Mouse (Mus musculus) cerebellum, postnatal 25 days (tissue): ENCODE data around the gene Tcf7.

Experiments used
- DNase-seq, 2 experiments: peaks; one replicate each; pipeline ENCODE4 v3.0.0; 2021; ENCODE audit warnings: mixed read lengths in 2 of 2

Gene Tcf7

DNA sequence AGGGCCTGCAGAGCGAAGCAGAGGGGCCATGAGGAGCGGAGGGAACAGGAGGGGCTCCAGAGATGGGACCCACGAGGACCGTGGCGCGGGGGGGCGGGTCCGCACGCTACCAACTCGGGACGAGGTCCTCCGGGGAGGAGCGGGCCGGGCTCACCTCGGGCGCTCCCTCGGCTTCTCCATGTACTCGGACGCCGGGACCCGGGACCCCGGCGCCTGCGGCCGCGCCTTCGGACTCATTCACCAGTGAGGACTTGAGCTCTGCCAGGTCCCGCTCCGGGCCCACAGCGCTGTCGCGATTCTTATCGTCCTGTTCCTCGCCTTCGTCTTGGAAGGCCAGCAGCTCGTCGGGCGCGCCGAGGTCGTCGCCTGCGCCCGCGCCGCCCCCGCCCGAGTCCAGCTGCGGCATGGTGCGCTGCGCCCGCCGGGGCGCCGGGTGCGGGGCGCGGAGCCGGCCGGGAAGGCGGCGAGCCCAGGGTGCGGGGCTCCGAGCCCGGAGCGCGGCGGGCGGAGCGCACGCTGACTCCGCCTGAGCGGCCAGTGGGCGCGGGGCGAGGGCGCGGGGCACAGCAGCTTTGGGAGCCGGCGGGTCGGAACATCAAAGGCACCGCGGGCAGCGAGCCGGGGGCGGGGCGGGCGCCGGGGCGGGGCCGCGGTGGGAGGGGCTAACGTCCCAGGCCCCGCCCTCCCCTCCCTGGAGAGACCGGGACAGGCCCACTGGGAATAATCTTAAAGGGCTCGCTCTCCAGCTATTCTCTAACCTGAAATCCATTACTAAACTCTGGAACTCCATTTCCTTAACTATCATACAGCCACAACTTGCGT is at the start of gene Tcf7:
Gene Tcf7 (minus strand): TSS at position 241 of the 822 bp plus-strand sequence.
- peak; percentile 31 to 68 for DNase-seq

DNA sequence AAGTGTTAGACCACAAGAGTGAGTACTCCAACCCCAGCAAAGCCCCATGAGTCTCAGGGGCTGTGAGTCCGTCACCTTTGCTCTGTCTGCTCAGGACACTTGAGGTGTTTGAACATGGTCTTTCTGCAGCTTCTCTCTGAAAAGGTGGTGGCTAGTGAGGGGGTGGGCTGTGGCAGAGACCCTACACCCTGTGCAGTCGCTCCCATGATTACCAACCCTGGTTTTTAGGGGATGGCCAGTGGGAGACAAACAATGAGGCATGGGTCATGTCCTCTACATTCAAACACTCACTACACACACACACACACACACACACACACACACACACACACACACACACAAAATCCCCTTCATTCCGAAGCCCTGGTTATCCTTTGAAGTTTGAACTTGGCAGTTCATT is 44.5 kb upstream of the Tcf7 start:
- no peak for DNase-seq

DNA sequence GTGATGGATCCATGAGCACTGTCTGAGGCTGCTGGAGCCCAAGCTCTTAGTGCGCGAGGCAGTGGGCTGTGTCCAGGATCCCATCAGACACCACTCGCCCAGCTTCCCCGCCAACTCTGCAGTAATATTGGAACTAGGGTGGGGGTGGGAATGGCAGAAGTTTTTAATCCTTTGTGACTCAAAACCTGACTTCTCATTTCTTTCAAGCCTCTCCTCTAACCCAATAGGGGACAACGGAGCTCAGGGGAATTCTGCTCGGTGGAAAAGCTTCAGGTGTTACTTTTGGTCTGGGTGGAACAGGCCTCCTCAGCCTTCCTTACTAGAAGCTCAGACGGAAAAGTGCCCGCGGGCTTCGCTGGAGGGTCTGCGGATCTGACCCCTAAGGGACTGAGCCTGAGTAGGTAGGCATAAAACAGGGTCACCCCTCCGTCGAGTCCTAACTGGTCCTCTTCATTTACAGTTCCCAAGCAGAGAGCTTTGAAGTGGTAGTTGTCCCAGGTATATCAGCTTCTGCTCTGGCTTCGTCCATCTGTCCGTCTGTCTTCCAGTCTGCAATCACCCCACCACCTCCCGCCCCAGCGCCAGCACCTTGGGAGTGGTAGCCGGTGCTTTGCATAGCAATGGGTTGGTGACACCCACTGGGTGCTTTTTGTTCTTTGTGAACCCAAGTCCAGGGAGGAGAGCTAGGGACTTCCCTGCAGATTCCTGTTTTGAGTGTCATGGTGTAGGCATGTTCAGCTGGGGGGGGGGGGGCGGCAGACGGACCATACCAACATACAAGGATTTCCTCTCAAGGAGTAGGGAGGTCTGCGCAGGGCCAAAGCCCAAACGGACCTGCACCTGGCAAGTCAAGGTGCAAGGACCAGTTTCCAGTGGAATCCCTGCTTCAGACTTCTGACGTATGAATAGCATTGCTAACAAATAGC is 41.9 kb upstream of the Tcf7 start:
- no peak for DNase-seq

DNA sequence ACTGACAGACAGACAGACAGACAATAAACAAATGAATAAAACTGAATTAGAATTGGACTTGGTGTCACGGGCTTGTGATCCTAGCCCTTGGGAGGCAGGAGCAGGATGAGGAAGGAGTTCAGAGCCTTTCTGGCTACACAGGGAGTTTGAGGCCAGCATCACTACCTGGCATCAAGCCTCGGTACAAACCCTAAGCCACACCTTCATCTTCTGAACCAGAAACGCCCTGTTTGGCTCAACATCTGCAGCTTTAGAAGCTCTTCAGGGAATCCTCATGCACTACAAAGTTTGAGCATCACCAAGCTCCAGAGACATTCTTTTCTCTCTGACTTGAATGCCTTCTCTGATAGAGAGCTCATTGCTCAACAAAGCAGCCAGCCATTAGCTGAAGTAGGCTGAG is 38.7 kb upstream of the Tcf7 start:
- DNase-seq, result no peak

DNA sequence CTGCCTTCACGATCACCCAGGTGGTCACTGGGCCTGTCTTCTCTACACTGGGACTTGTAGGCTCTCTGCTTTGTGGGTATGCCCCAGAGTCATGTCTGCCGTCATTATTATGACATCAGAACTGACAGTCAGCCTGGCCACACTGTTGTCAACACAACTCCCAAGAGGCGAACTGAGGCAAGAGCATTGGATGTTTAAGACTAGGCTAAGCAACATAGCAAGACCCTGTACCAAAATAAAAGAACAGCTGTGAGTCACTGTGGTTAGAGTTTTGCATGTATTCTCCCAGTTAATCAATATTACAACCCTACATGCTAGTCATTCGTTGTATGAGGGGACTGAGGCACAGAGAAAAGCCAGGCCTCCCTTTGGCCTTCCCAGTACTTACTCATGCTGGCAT is 37.7 kb upstream of the Tcf7 start:
- DNase-seq, result no peak

DNA sequence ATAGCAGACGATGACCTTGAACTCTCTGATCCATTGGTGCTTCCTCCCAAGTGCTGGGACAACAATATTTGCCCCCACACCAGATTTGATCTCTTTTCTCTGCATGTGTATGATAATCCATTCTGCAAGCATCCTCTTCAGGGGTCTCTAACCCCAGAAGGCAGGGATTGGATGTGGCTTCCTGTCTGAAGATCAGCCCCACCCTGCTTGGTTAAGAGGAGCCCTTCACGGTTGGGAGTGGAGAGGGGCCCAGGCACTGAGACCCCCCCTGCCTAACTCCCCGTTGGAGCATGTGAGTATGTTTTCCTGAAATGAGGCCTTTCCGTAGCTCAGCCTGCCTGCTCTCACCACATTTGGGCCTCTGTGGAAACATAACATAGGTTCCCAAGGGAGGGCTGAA is 36.9 kb upstream of the Tcf7 start:
- no peak for DNase-seq

DNA sequence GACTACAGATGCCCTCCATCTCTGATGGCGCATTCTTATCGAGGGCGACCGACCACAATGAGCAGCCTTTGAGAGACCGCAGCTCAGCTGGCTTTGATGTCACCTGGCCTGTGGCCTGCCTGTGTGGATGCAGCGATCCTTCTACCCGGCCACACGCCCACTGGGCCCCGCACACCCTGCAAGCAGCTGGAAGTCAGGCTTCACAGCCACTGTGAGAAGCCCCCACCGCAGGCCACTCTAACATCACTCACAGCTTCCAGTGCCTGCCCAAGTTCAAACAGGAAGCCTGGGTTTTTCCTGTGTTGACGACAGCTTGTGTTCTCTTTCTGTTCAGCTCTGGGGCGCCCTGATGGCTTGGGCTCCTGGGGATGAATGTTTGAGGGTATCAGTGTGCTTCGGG is 35.6 kb upstream of the Tcf7 start:
- DNase-seq, result no peak

DNA sequence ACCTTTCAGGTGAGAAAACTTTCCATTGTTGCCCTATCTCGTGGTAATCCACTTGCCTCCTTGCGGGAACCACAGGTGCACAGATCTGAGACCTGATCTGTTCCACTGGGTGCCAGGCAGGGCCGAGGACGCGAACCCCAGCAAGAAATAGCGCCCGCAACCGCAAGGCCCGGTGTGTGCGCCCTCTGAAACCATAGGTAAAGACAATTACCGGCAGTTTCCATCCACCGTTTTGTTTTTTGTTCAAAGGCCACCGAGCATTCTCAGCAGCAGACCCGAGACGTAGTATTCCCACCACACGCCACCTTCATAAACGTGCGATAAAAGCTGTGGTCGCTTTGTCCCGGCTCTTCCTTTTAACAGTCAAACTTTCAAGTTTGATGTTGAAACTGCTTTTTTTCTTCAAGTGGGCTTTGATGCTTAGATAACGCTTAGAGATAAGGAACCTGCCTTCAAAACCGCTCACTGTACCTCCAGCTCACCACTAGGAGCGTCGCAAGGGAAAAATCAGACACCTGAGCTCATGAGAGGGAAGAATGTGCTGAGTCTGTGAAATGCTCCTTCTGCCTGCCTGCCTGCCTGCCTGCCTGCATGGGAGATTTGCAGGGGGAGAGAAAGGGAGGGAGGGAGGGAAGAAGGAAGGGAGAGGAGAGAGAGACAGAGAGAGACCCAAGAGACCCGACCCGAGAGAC is 31.4 kb upstream of the Tcf7 start:
- DNase-seq, result no peak

DNA sequence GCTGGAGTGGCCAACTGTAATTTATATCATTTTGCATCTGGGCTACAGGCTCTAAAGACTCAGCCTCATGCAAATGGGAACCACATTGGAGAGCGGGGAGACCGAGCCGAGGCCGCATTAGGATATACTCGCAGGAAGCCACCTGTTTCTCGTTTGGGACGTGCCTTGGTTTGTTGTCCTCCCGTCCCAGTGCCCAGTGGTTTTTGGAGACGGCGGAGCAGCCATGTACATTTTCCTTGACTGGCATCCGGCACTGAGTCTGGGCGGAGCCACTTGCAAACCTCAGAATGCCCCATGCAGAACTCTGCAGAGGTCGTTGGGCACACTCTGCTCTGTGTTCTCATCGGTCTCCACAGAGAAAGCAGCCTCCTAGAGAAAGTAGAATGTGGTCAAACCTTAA is 27.9 kb upstream of the Tcf7 start:
- DNase-seq, result no peak

DNA sequence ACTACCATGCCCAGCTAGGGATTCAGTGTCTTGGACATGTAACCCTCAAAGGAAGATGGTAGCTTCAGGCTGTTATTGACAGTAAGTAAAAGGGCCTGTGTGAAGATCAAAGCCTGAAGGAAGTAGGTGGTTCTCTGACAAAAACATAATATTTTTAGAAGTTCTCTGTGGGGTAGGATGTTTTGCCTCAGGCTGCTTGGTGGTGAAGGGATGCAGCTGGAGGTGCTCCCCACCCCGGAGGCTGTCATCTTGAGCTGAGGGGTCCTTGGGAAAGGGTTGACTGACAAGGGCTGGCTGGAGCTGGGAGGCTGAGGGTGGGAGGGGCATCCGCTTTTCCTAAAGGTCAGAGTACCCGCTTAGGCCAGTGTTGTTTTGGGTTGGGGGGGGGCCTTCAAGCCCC is 26.7 kb upstream of the Tcf7 start:
- DNase-seq, result no peak

DNA sequence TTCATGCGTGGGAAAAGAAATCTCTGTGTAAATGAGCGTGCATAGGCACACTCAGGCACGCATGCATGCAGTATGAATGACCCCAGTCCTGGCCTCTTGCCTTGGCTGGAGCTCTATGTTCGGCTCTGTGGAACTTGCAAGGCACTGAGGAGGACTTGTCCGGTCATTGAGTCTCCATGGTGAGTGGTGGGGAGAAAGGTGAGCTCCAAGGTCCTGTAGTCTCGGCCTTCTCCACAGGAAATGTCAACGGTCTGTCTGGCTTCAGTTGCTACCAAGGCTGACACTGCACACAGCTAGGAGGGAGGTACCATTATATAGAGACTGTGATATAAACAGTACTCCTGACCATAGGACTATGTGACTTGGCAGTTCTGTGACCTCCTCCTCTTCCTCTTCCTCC is 23.6 kb upstream of the Tcf7 start:
- no peak for DNase-seq

DNA sequence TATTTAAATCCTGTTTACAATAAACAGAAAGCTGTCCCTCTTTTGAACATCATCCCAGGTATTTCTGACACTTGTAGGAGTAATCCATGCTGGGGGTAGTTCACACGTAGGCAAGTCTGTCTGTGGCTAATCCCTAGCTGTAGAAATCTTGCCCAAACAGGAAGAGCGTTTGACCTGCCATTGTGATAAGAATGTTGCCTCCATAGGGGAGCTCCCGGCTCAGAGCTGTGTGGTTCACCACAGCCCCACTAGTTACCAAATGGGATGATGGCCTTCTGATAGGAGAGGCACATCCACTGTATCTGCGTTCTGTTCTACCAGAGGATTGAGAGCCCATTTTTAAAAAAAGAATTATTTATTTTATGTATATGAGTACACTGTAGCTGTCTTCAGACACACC is 22.5 kb upstream of the Tcf7 start:
- no peak for DNase-seq

DNA sequence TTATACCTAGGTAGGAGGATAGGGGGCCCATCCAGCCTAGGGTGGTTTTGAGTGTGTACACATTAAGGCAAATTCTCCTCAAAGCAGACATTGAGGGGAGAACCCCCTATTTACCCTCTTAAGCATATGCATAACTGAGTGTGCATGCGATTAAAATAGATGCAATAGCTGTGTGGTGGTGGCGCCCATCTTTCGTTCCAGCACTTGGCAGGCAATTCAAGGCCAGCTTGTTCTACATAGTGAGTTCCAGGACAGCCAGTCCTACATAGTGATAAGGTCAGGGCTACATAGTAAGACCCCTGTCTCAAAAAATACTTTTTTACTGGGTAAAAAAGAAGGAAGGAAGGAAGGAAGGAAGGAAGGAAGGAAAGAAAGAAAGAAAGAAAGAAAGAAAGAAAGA is 19.9 kb upstream of the Tcf7 start:
- DNase-seq, result no peak

DNA sequence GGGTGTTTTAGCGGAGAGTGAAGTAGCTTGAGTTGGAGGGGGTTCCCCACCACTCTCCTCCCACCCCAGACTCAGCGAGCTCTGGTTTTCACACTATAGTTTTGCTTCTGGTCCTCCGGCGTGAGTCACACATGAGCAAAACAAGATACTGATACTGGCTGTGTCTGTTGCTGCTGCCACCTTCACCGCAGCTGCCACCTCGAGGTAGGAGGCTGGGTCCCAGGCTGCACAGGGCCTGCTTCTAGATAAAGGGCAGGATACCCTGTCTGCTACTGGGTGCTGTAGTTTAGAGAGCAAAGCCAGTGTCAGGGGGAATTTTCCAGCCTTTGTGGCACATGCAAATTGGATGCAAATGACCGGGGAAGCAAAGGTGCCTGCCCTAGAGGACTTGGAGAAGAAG is 16.9 kb upstream of the Tcf7 start:
- no peak for DNase-seq

DNA sequence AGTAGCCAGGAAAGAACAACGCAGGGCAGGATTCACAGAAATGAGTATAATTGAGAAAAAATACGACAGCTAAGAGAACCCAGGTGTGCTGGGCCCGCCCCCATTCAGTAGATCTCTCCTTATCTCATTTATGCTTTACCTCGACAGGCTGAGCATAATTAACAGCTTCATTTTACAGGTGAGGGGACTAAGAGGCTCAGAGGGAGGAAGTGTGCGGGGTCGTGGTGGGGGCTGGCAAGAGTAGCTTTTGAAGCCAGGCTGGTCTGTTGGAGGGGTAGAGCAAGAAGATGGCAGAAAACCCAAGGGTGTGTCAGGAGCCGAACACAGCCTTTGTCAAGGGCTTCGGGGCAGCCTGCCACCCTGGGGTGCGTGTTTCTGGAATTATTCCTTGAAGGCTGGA is 16.1 kb upstream of the Tcf7 start:
- DNase-seq, result no peak

DNA sequence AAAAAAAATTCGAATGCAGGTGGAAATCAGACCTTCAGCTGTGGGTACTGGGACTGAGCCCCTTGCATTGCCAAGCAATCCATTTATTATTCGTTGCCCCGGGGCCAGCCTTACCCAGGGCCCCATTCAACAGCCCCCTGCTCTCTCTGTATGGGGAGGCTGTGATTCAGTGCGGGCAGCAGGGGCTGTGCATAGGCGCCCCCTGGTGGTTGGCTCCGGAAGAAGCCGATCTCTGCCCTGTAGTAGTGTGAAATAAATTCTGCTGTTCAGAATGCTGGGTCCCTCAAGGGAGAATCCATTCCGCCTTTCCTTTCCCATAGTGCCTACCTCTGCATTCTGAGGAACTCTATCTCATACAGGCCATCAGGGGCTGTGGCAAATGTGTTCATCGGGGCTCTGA is 14.5 kb upstream of the Tcf7 start:
- peak; percentile 82 to 87 for DNase-seq

DNA sequence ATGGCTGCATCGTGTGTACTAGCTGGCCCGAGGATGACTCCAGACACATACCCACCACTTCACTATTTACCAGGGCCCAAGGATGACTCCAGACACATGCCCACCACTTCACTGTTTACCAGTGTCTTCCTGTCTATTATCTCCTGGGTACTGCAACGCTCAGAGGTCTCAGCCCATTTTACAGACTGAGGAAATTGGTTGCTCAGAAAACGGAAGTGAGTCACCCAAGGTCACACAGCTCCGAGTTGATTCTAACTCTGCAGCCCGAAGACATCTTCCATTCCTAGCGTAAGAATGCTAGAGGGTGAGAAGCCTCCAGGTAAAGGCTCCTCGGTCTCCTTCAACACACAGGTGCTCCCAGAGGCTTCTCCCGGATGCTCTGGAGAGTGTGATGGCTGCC is 11.3 kb upstream of the Tcf7 start:
- DNase-seq, result no peak

DNA sequence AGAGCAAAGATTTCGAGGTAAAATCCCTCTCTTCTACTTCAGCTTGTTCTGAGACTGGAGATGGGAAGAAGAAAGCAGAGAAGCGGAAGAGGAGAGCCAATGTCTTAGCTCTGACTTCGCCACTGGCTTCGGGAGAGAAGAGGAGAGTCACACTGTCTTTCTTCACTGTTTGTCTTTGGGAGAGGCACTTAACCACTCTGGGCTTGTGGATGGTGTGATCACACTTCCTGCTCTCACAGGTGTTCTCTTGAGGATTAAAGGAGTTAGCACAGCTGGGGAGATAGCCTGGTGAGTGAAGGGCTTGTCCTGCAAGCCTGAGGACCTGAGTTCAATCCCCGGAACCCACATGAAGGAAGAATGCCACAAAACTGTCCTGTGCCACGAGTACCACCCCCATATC is 10.1 kb upstream of the Tcf7 start:
- no peak for DNase-seq

DNA sequence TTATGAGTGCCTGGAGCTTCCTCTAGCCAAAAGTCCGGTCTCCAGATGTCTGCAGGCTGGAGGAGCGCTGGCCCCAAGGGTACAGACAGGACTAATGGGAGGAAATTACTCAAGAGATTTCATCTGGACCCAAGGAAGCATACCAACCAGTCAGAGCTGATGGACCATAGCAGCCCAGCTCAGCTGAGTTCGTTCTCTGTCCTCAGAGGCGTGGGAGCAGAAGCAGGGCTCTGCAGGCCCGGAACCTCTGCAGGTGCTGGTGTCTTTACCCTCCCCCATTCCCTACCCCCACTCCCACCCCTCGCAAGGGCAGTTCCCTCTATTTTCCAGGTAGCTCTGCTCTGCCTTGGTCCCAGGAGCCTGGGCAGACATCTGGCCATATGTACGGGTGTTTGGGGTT is 9.5 kb upstream of the Tcf7 start:
- no peak for DNase-seq

DNA sequence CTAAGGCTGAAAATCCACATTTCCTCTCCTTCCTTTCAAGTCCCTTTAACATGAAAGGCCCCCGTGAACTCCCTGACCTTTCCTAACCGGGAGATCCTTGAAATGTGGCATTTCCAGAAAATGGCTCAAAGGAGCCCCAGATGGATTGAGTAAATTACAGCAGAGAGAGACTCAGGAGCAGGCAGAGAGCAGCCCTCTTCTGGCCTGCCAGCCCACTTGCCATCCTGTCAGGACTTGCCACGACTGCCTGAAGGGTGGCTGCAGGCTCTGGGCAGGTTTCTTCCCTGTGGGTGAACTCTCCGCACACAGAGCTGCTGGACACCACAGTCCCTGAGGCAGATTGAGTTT is 4.1 kb upstream of the Tcf7 start:
- no peak for DNase-seq

DNA sequence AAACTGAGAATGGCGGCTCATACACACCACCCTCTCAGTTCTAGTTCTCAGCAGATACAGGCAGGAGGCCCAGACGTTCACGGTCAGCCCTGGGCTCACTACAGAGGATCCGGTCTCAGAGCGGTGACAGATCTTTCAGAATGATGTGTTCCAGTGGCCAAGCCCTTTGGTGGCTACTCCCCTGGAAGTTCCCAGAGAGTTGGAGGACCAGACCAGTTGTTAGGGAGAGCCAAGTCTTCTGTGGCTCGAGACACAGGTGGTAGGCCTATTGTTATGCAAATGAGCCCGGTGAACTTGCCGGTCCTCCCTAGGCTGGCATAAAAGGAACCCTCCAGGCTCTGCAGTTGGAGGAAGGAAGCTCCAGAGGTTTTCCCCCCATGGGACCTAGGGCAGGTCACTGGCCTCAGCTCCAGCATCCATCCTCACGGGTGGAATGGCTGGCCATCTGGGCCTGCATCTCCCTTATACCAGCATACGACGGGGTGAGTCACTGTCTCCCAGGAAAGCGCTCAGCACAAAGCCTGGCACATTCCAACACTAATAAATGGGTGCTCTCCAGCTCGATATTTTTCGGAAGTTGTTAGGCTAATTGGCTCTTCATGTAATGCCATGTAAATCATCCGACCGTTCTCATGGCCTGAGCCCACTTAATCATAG is 3.6 kb upstream of the Tcf7 start:
- no peak for DNase-seq

DNA sequence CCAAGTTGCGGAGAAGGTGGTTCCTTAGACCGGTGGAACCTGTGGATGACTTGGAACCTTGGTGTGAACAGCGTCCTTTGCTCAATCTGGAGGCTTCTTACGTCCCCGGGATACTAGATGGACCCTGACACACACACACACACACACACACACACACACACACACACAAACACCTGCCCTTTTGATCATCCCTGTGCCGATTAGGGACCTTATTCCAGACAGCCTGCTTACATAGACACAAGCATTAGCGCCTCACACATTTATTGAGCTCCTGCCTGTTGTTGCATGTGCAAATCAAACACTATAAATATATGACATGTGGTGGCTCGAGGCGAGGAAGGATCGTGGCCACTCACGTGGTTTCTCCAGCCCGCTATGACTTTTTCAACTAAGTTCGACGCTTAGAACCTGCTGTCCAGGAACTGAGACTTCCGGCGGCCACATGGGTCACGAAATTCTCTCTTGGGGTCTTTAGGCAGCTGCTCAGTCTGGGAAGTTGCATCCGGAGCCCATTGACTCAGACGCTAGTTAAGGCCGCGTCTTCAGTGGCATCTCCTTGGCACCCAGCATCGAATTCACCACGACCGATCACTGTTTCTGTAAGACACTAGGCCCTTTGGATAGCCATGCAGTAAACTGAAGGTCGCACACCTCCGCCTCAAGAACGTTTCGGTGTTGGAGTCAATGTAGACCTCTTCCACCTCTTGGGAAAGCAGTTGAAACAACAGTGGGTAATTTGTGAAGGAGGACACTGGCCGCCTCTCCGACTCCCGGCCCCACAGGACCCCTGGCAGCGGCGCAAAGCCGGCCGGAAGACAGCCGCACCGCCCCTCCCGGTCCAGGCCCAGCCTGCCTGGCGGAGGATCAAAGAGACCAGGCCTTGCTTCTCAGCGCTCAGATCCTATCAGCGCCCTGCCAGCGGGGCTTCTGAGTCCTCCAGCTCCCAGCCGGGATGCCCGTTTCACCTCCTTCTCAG is 1.1 kb upstream of the Tcf7 start:
- DNase-seq, result peak; percentile 34 to 52
